Mouse (Mus musculus) bone marrow, adult 2 months (tissue): ENCODE results near the gene Olfr312. TPM values are rescaled to one million over a fixed set of nuclear protein-coding genes. Genes with fewer than 3 reads are reported as not detected.
"Not testable (repeated sequence)": the region's sequence is repeated elsewhere in the genome, so short reads cannot be mapped to it uniquely, and the experiment has no call there.

Experiments
- H3K27ac ChIP-seq: fragments of 200-500 bp; 2 replicates; pipeline ENCODE4 v1.5.1; 2012; ENCODE audit warnings: low read depth, mild to moderate bottlenecking, control low read depth, inconsistent platforms, low read length; ENCODE audit not compliant: control insufficient read depth, poor library complexity, insufficient read depth
- H3K4me1 ChIP-seq: fragments of 200-500 bp; 2 replicates; pipeline ENCODE4 v1.6.1; 2011; ENCODE audit warnings: low read length; ENCODE audit not compliant: control insufficient read depth, insufficient read depth
- H3K4me3 ChIP-seq: fragments of 200-500 bp; replicated peaks from 2 replicates; pipeline ENCODE3; 2011; ENCODE audit warnings: mild to moderate bottlenecking, low read depth, low read length, control low read depth; ENCODE audit not compliant: control insufficient read depth
- CTCF ChIP-seq: fragments of 200-500 bp; IDR thresholded peaks from 2 replicates; pipeline ENCODE4 v1.5.1; 2011; ENCODE audit warnings: low read length, control low read depth; ENCODE audit not compliant: control insufficient read depth, insufficient read depth
- POLR2A ChIP-seq: fragments of 200-500 bp; IDR thresholded peaks from 2 replicates; pipeline ENCODE4 v1.6.1; 2011; ENCODE audit warnings: low read depth, mild to moderate bottlenecking, control low read depth, low read length, borderline replicate concordance; ENCODE audit not compliant: control insufficient read depth
- WGBS: fragments of 180-500 bp; shearing (Covaris S2); methylation state at CpG from one replicate; pipeline ENCODE4 v1.1.7; 2018; 5-methylcytosine and 5-hydroxymethylcytosine counted together
- polyA plus RNA-seq: library from polyadenylated mRNA; stranded (reverse); fragments of >200 nt; gene quantifications from 2 replicates; pipeline ENCODE4 v1.2.4, GENCODE M21; 2011; ENCODE audit warnings: low replicate concordance; ENCODE audit not compliant: missing spikeins, insufficient read depth, insufficient read length

The Olfr312 gene
- not detected in 2 replicates for polyA plus RNA-seq

DNA sequence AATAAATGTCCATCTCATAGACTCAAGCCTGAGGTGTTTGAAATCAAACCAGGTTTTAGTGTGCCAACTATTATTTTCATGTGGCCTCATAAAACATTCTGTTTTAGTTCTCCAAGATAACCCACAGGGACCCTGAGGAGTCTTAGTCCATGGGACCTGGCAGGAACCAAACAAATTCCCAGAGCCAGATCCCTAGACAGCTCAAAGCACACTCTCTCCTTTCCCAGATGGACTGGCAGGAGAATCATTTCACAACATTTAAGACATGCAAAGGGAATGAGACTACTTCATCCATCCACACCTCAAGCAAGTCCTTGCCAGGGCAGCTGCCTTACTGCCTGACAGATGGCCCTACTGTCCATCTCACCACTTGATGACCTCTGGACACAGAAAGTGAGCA is at the start of gene Olfr312:
TSS of gene Olfr312 (plus strand) at position 301 of the 400 bp plus-strand sequence.
- not testable (repeated sequence) for H3K27ac ChIP-seq, H3K4me1 ChIP-seq, H3K4me3 ChIP-seq

DNA sequence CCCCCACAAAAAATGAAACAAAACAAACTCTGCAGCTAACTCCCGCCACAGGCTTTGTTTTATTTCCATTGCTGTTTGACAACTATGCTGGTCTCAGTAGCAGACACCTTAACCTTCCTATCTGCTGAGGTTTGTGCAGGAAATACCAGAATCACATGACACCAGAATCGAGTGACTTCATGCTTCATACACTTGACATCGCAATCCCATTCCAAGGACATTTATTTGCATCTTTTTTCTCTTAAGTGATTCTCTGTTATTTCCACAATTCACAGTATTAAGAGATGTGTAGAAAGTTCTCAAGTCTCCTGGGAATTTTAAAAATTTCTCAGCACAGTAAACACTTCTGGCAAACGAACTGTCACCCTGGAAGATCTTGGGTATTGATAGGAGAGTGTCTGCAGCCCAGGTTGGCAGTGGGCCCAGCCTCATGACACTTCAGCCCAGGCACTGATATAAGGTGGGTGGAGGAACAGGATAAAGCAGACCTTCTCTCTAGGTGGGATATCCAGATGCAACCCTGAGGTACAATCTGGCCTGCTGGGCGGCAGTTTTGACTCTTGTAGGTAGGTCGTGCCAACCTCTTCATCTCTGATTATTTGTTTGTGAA is 46.5 kb upstream of the Olfr312 start, which contains the start of gene Olfr314:
TSS of gene Olfr314 (plus strand) at position 473 of the 610 bp plus-strand sequence.
- 51% methylated on average over 6 of the region's 6 CpGs for WGBS
- TF ChIP-seq POLR2A (no peak), CTCF (no peak)
- Histone ChIP-seq H3K4me1 (no peaks in the 10 kb centered on the region), H3K27ac (no peak within 1 kb of the TSS), H3K4me3 (no peak within 1 kb of the TSS)

DNA sequence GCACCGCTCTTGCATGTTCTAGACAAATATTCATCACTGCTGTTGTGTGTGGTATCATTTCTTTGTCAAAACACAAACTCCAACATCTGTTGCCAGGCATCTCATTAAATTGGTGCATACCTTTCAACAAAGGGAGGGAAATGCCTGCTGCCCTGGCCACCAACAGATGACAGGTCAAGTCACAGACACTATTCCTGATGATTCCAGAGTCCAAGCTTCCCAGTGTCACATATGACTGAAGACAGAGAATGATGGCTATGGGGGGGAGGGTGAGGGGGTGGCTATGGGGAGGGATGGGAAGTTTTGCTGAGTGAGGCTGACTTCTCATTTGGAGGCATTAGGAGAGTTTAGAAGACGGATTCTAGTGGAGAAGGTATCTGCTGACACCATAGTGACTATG is 44.9 kb upstream of the Olfr312 start:
- no peak for TF ChIP-seq CTCF
- no peak for TF ChIP-seq POLR2A
- no peak overlapping the region for H3K27ac ChIP-seq
- H3K4me1 ChIP-seq: no peaks in the 10 kb centered on the region; the same call in 1 of the 2 replicates
- no peak overlapping the region for H3K4me3 ChIP-seq
- WGBS: 78% methylated on average over 2 of the region's 2 CpGs

DNA sequence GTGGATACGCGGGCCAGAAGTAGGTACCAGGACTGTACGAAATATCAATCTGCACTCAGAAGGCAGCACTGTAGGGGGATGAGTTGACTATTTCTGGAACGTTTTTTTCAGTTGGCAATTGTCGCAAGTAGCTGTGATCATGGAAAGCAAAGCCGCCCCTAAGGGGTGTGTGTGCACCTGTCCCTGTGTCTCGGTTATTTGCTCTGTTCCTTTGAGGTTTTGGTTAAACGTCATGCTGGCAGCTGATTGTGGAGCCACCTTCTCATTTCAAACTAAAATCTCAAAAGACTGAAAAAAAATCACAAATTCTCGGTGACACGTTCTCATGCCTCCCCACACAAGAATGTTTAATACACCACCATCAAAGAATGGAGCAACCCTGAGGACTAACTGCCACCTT is 41.4 kb upstream of the Olfr312 start:
- Histone ChIP-seq H3K4me3 (no peak overlapping the region), H3K27ac (no peak overlapping the region), H3K4me1 (no peaks in the 10 kb centered on the region; the same call in 1 of the 2 replicates)
- WGBS: 75% methylated on average over 10 of the region's 10 CpGs
- TF ChIP-seq CTCF: no peak
- TF ChIP-seq POLR2A: no peak

DNA sequence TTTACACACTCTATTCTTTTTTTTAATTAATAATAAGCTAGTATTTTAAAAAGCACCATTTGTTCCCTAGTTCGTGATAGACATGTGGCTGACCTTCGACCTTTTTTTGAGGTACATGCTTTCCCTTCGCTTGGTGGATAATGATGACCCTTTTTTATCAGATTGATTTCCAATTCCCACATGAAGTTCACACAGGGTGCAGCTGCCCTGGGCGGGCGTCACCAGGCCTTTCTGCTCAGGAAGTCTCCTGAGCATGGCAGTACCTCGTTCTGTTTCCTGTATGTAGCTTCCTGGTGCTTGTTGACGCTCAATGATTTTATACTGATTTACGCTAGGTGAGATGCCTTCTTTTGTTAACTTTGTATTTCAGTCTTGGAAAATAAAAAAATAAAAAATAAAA is 40.7 kb upstream of the Olfr312 start:
- WGBS: 43% methylated on average over 8 of the region's 8 CpGs
- Histone ChIP-seq H3K27ac (no peak overlapping the region), H3K4me3 (no peak overlapping the region), H3K4me1 (no peaks in the 10 kb centered on the region; the same call in 1 of the 2 replicates)
- TF ChIP-seq CTCF: no peak
- no peak for TF ChIP-seq POLR2A

DNA sequence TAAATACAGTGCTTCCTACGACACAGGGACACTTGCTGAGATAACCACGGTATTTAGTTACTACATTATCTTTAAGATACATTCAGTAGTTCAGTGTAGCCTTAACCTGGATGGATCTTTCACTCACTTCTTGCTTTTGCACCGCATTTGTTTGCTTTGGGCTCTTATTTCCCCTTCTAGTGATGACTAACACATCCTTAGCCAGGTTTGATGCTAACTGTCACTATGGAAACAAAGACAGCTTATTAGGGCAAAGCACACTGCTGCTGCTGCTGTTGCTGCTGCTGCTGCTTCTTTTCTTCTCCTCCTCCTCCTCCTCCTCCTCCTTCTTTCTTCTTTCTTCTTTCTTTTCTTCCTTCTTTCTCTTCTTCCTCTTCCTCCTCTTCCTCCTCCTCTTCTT is 39.5 kb upstream of the Olfr312 start:
- Histone ChIP-seq H3K4me1 (no peaks in the 10 kb centered on the region; the same call in 1 of the 2 replicates), H3K4me3 (no peak overlapping the region), H3K27ac (no peak overlapping the region)
- WGBS: 30% methylated on average over 3 of the region's 3 CpGs
- TF ChIP-seq CTCF: no peak
- TF ChIP-seq POLR2A: no peak

DNA sequence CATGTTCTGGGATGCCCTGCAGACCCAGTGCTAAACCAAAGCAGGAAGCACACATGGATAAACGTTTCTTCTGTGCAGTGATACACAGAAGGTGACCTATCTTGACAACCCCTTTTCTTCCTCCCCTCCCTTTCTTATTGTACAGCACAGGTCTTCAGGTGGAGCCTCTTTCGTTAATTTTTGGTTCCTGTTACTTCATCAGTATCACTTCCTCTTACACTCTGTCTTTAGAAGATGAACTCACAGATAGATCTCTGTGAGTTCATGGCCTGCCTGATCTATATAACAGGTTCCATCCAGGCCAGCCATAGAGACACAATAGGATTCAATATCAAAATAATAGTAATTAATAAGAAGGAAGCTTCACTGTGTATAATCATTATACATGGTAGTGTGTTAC is 39.0 kb upstream of the Olfr312 start:
- Histone ChIP-seq H3K4me3 (no peak overlapping the region), H3K4me1 (no peaks in the 10 kb centered on the region; the same call in 1 of the 2 replicates), H3K27ac (no peak overlapping the region)
- TF ChIP-seq POLR2A (no peak), CTCF (no peak)
- 7% methylated on average over 2 of the region's 2 CpGs for WGBS

DNA sequence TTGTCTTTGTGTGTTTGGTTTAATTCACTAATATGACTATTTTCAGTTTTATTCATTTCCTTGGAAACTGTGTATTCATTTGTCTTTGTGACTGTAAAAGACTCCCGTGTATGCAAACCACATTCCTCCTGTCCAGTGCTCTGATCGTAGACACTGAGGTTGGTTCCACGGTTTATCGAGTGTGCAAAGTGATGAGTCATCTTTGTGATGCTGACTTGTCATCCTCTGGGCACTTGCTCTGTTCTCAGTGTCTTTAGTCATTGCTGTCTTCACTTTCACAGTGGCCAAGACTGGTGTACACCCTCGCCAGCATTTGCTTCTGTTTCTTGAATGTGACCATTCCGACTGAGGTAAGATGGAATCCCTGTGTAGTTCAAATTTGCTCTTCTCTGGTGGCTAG is 38.4 kb upstream of the Olfr312 start:
- 43% methylated on average over 6 of the region's 6 CpGs for whole genome bisulfite sequencing
- Histone ChIP-seq H3K27ac (no peak overlapping the region), H3K4me3 (no peak overlapping the region), H3K4me1 (no peaks in the 10 kb centered on the region; the same call in 1 of the 2 replicates)
- TF ChIP-seq POLR2A (no peak), CTCF (no peak)

DNA sequence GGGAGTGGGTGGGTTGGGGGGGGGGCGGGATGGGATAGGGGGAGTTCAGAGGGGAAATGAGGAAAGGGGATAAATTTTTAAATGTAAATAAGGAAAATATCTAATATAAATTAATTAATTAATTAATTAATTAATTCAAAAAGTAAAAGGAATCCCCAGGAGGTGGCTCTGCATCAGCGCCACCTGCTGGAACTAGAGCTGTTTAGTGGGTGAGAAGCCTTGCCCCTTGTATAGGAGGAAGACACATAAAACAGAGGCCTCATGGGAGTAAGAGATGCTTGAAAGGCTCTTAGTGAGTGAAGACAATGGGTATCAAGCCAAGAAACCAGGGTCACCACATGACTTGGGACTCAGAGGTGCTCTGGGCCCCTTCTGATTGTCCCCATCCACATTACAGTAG is 33.2 kb upstream of the Olfr312 start:
- Histone ChIP-seq H3K27ac (no peak overlapping the region), H3K4me3 (no peak overlapping the region), H3K4me1 (no peaks in the 10 kb centered on the region)
- TF ChIP-seq CTCF (no peak), POLR2A (no peak)
- 62% methylated on average over 2 of the region's 2 CpGs for WGBS
